Mouse (Mus musculus): ENCODE results near the gene Phf24. TPM values are rescaled to one million over a fixed set of nuclear protein-coding genes. Genes with fewer than 3 reads are reported as not detected.

Phf24 gene
- polyA plus RNA-seq, 1 experiment, result 1.1 TPM

- H3K36me3 ChIP-seq (ENCODE audit: control insufficient read depth, insufficient read depth, low read length), result peaks cover 5% of the 10 kb centered on the region; the same call in 1 of the 2 replicates
- H3K4me3 ChIP-seq (ENCODE audit: extremely low read depth, insufficient read depth, insufficient read length), result no peak overlapping the region
- no peak for DNase-seq (ENCODE audit: low read depth in 1 of 2, low spot score in 2 of 2)
- no peak overlapping the region for H3K27ac ChIP-seq (ENCODE audit: insufficient read depth, low read length)
- H3K4me1 ChIP-seq (ENCODE audit: control insufficient read depth, insufficient read depth, insufficient read length), result no peaks in the 10 kb centered on the region
- TF ChIP-seq CTCF (IDR thresholded peaks at IDR 0.05; ENCODE audit: extremely low read depth, insufficient read depth, insufficient read length, insufficient replicate concordance), result no peak
- no peak for TF ChIP-seq POLR2A (IDR thresholded peaks at IDR 0.05; ENCODE audit: low read depth, low read length)
- no peaks in the 10 kb centered on the region for H3K27me3 ChIP-seq (ENCODE audit: control insufficient read depth, insufficient read depth, low read length)
- 82% methylated on average over 8 of the region's 8 CpGs for WGBS
Measured at GRCm38 (mm10) chr4:42958942-42959341, 42.5 kb downstream of the Phf24 start.

- no peaks in the 10 kb centered on the region for H3K27me3 ChIP-seq (ENCODE audit: control insufficient read depth, insufficient read depth, low read length)
- WGBS, result 50% methylated on average over 4 of the region's 4 CpGs
- TF ChIP-seq POLR2A (IDR thresholded peaks at IDR 0.05; ENCODE audit: low read depth, low read length) (no peak), CTCF (IDR thresholded peaks at IDR 0.05; ENCODE audit: extremely low read depth, insufficient read depth, insufficient read length, insufficient replicate concordance) (no peak)
- no peak overlapping the region for H3K4me3 ChIP-seq (ENCODE audit: extremely low read depth, insufficient read depth, insufficient read length)
- DNase-seq (ENCODE audit: low read depth in 1 of 2, low spot score in 2 of 2), result no peak
- H3K36me3 ChIP-seq (ENCODE audit: control insufficient read depth, insufficient read depth, low read length), result peaks cover 5% of the 10 kb centered on the region; the same call in 1 of the 2 replicates
- H3K27ac ChIP-seq (ENCODE audit: insufficient read depth, low read length), result no peak overlapping the region
- no peaks in the 10 kb centered on the region for H3K4me1 ChIP-seq (ENCODE audit: control insufficient read depth, insufficient read depth, insufficient read length)
Measured at GRCm38 (mm10) chr4:42959382-42959781, 42.9 kb downstream of the Phf24 start.

- Histone ChIP-seq H3K4me3 (ENCODE audit: extremely low read depth, insufficient read depth, insufficient read length) (no peak overlapping the region), H3K4me1 (ENCODE audit: control insufficient read depth, insufficient read depth, insufficient read length) (peaks cover 7% of the 10 kb centered on the region; the same call in 1 of the 2 replicates), H3K36me3 (ENCODE audit: control insufficient read depth, insufficient read depth, low read length) (peaks cover 5% of the 10 kb centered on the region; the same call in 1 of the 2 replicates), H3K27me3 (ENCODE audit: control insufficient read depth, insufficient read depth, low read length) (no peaks in the 10 kb centered on the region), H3K27ac (ENCODE audit: insufficient read depth, low read length) (no peak overlapping the region)
- WGBS, result 20% methylated on average over 4 of the region's 4 CpGs
- DNase-seq (ENCODE audit: low read depth in 1 of 2, low spot score in 2 of 2), result peak; percentile 36 to 58
- no peak for TF ChIP-seq POLR2A (IDR thresholded peaks at IDR 0.05; ENCODE audit: low read depth, low read length)
- TF ChIP-seq CTCF (IDR thresholded peaks at IDR 0.05; ENCODE audit: extremely low read depth, insufficient read depth, insufficient read length, insufficient replicate concordance), result peak; percentile 58; the same call in 1 of the 2 replicates
Measured at GRCm38 (mm10) chr4:42961592-42961991, 45.1 kb downstream of the Phf24 start.

- no peak overlapping the region for H3K27ac ChIP-seq (ENCODE audit: insufficient read depth, low read length)
- H3K36me3 ChIP-seq (ENCODE audit: control insufficient read depth, insufficient read depth, low read length), result no peaks in the 10 kb centered on the region
- no peak for TF ChIP-seq POLR2A (IDR thresholded peaks at IDR 0.05; ENCODE audit: low read depth, low read length)
- no peak for TF ChIP-seq CTCF (IDR thresholded peaks at IDR 0.05; ENCODE audit: extremely low read depth, insufficient read depth, insufficient read length, insufficient replicate concordance)
- H3K4me3 ChIP-seq (ENCODE audit: extremely low read depth, insufficient read depth, insufficient read length), result no peak overlapping the region
- WGBS, result 95% methylated on average over 2 of the region's 2 CpGs
- DNase-seq (ENCODE audit: low read depth in 1 of 2, low spot score in 2 of 2), result no peak
- H3K27me3 ChIP-seq (ENCODE audit: control insufficient read depth, insufficient read depth, low read length), result no peaks in the 10 kb centered on the region
- peaks cover 7% of the 10 kb centered on the region; the same call in 1 of the 2 replicates for H3K4me1 ChIP-seq (ENCODE audit: control insufficient read depth, insufficient read depth, insufficient read length)
Measured at GRCm38 (mm10) chr4:42963480-42963879, 47.0 kb downstream of the Phf24 start.

GRCm38 (mm10) chr4:42965039-42965719 is 48.7 kb downstream of the Phf24 start:
- Histone ChIP-seq H3K36me3 (ENCODE audit: control insufficient read depth, insufficient read depth, low read length) (no peaks in the 10 kb centered on the region), H3K4me1 (ENCODE audit: control insufficient read depth, insufficient read depth, insufficient read length) (peaks cover 7% of the 10 kb centered on the region; the same call in 1 of the 2 replicates), H3K27me3 (ENCODE audit: control insufficient read depth, insufficient read depth, low read length) (no peaks in the 10 kb centered on the region), H3K4me3 (ENCODE audit: extremely low read depth, insufficient read depth, insufficient read length) (no peak overlapping the region), H3K27ac (ENCODE audit: insufficient read depth, low read length) (no peak overlapping the region)
- TF ChIP-seq POLR2A (IDR thresholded peaks at IDR 0.05; ENCODE audit: low read depth, low read length) (no peak), CTCF (IDR thresholded peaks at IDR 0.05; ENCODE audit: extremely low read depth, insufficient read depth, insufficient read length, insufficient replicate concordance) (peak; percentile 47; the same call in 1 of the 2 replicates)
- DNase-seq (ENCODE audit: low read depth in 1 of 2, low spot score in 2 of 2), result peak; percentile 47 to 72
- 18% methylated on average over 12 of the region's 12 CpGs for WGBS

GRCm38 (mm10) chr4:42969304-42969703 is 52.8 kb downstream of the Phf24 start, which contains the start of gene 1700022I11Rik:
Gene 1700022I11Rik, plus strand, starts transcription at chr4:42969604.
- Histone ChIP-seq H3K27me3 (ENCODE audit: control insufficient read depth, insufficient read depth, low read length) (no peaks in the 10 kb centered on the region), H3K36me3 (ENCODE audit: control insufficient read depth, insufficient read depth, low read length) (no peaks in the 10 kb centered on the region), H3K4me1 (ENCODE audit: control insufficient read depth, insufficient read depth, insufficient read length) (peaks cover 7% of the 10 kb centered on the region; the same call in 1 of the 2 replicates), H3K4me3 (ENCODE audit: extremely low read depth, insufficient read depth, insufficient read length) (no peak within 1 kb of the TSS), H3K27ac (ENCODE audit: insufficient read depth, low read length) (no peak within 1 kb of the TSS)
- no peak for DNase-seq (ENCODE audit: low read depth in 1 of 2, low spot score in 2 of 2)
- no peak for TF ChIP-seq CTCF (IDR thresholded peaks at IDR 0.05; ENCODE audit: extremely low read depth, insufficient read depth, insufficient read length, insufficient replicate concordance)
- TF ChIP-seq POLR2A (IDR thresholded peaks at IDR 0.05; ENCODE audit: low read depth, low read length), result no peak
- WGBS, result 91% methylated on average over 4 of the region's 4 CpGs

- H3K27ac ChIP-seq (ENCODE audit: insufficient read depth, low read length), result no peak overlapping the region
- no peaks in the 10 kb centered on the region for H3K4me1 ChIP-seq (ENCODE audit: control insufficient read depth, insufficient read depth, insufficient read length)
- WGBS, result 93% methylated on average over 4 of the region's 4 CpGs
- H3K36me3 ChIP-seq (ENCODE audit: control insufficient read depth, insufficient read depth, low read length), result no peaks in the 10 kb centered on the region
- DNase-seq (ENCODE audit: low read depth in 1 of 2, low spot score in 2 of 2), result no peak
- no peak overlapping the region for H3K4me3 ChIP-seq (ENCODE audit: extremely low read depth, insufficient read depth, insufficient read length)
- H3K27me3 ChIP-seq (ENCODE audit: control insufficient read depth, insufficient read depth, low read length), result no peaks in the 10 kb centered on the region
- no peak for TF ChIP-seq CTCF (IDR thresholded peaks at IDR 0.05; ENCODE audit: extremely low read depth, insufficient read depth, insufficient read length, insufficient replicate concordance)
- no peak for TF ChIP-seq POLR2A (IDR thresholded peaks at IDR 0.05; ENCODE audit: low read depth, low read length)
Measured at GRCm38 (mm10) chr4:42972952-42973351, 56.5 kb downstream of the Phf24 start.
